Mouse (Mus musculus) layer of hippocampus, adult 2 months (tissue): ENCODE data around the gene Thada. TPM values are rescaled to one million over a fixed set of nuclear protein-coding genes. Genes with fewer than 3 reads are reported as not detected.

Experiments
- DNase-seq, 2 experiments: peaks; one replicate each; pipeline ENCODE4 v3.0.0; 2022; ENCODE audit warnings: low spot score in 2 of 2
- H3K27ac ChIP-seq: fragments of 200-600 bp; 2 replicates; pipeline ENCODE4 v1.8.1; 2022
- H3K4me3 ChIP-seq: fragments of 200-600 bp; 2 replicates; pipeline ENCODE4 v1.8.1; 2022; ENCODE audit warnings: mild to moderate bottlenecking
- CTCF ChIP-seq: fragments of 200-600 bp; conservative IDR thresholded peaks from 2 replicates; pipeline ENCODE4 v1.8.1; 2022; ENCODE audit warnings: antibody characterized with exemption, mild to moderate bottlenecking, moderate library complexity
- total RNA-seq, 2 experiments: library from RNA; stranded (reverse); gene quantifications; 2 replicates each; pipeline ENCODE4 v1.2.3; 2021

Thada gene
- total RNA-seq, 2 experiments from 2014 or later = 14.8 to 17.3 TPM

DNA sequence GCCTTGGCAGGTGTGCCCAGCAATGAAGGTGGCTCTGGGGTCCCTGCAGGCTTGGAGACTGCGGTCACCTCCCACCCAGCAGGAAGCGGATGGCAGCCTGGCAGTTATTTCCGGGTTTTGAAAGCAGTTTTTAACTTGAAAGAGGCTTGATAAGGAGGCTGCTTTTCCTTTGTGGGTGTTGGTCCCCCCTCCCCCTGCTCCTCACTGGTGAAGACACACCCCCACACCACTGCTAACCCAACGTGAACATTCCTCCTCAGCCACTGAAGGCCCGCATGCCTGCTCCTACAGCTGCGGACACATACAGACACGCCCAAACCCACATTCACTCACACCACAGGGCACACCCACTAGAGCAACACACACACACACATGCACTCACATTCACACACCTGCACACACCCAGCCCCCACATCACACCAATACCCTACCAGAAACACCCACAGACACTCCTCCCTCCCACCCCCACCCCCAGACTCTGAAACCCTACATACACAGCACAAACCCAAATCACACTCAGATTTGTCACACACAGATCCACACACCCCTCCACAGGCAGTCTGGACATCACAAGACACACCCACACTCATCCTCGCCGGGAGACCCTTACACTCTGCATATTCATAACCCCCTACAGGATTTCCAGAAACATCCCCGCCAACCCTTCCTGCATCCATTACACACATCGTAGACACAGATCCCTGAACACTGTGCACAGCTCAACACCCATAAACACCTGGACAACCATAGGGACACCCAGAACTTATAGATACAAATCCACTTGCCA is 285.1 kb downstream of the Thada start:
- peak overlapping the region; percentile 81 for H3K27ac ChIP-seq
- no peak for DNase-seq

DNA sequence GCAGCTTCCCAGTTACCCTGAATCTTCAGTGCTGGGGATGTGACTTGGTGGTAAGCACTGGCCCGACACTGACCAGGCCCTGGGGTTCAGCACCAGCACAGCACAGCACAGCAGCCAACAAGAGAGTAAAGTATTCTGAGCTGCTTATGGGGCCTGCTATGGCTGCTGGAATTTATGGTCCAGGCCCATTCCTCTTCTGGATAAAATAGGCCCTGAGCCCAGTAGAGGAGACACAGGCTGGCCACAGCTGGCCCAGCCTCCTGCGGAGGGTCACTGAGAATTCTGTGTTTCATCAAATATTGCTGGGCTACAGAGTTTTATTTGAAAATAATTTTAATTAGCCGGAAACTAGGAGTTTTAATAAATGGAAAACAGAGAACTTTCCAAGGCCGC is 286.0 kb downstream of the Thada start:
- peak overlapping the region; percentile 43 for H3K27ac ChIP-seq
- no peak for DNase-seq
- no peak overlapping the region for H3K4me3 ChIP-seq
- no peak for TF ChIP-seq CTCF

More for the DNA sequence above, 285.1 kb downstream of the Thada start:
- TF ChIP-seq CTCF = no peak
- no peak overlapping the region for H3K4me3 ChIP-seq

DNA sequence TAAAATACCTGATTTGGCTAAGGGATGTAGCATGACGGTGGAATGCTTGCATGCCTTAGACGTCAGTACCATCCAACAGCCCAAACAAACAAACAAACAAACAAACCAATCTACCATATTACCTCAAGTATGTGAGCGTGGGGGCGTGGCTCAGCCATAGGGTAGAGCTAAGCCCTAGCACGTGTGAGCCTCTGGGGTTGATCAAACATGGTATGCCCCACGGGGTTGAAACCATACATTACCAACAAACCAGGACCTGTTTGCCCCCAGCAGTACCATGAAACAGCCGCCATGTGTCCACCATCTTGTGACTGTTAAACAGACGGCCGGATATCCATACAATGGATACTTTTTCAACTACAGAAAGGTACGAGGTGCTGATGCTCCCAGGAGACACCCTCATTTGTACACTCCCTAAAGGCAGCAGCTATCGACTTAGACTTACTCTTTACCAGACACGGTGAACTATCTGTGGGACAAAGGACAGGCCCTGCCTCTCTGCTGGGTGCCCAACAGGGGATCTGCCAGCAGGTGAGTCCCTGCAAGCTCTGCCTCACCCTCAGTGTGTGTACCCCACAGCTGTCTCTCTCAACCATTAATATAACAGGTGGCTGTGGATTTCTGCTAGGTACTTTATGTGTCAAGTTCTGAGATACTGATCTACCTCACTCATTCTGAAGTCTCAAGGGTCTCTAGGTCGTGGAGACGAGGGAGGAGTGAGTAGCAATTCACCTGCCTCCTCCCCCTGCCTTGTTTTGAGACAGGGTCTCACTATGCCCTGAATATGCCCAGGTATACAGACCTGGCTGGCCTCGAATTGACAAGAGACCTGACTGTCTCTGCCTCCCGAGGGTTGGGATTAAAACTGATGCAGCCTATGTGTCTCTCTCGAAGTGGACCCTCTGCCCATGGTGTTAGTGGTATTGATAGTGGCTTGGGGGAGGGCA is 286.7 kb downstream of the Thada start:
- no peak for DNase-seq
- no peak for TF ChIP-seq CTCF
- Histone ChIP-seq H3K4me3 (no peak overlapping the region), H3K27ac (0 out of 2 replicates have a peak overlapping the region, but pooled peaks have one; percentile 43)

DNA sequence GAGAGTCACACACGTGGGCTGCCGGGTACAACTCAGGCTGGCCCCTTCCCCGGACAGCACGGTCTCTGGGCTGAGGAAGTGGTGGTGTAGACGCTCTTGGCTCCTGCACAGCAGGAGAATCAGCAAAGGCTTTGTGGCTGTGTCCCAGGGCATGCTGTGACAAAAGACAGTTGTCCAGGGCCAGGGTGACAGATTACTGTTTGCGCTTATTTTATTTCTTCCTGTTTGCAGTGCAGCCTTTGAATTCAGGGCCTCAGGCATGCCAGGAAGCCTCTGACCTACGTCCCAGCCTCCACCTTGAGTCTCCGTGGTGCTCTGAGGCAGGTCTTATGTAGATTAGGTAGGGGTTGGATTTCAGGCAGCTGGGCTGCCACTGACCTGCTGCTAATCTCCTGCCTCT is 288.5 kb downstream of the Thada start:
- H3K4me3 ChIP-seq = no peak overlapping the region
- TF ChIP-seq CTCF = no peak
- H3K27ac ChIP-seq = no peak overlapping the region
- DNase-seq = no peak

DNA sequence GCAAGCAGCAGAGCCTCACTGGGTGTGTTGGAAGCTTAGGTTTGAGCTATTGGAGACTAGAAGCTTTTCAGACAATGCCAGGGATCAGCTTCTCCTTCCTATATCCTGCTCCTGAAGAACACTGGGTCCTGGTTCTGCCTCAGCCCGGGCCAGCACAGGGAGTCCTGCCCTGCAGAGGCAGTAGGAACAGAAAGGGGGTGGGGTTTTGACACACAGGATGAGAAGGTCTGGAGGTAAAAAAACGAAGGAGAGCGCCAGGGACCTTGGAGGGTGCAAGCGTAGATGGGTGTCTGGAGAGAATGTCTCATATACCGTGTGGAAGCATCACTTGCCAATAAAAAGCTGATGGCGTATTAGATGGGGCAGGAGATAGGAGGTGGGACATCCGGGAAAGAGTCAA is 289.6 kb downstream of the Thada start:
- no peak overlapping the region for H3K27ac ChIP-seq
- no peak overlapping the region for H3K4me3 ChIP-seq
- TF ChIP-seq CTCF = no peak
- DNase-seq = no peak

DNA sequence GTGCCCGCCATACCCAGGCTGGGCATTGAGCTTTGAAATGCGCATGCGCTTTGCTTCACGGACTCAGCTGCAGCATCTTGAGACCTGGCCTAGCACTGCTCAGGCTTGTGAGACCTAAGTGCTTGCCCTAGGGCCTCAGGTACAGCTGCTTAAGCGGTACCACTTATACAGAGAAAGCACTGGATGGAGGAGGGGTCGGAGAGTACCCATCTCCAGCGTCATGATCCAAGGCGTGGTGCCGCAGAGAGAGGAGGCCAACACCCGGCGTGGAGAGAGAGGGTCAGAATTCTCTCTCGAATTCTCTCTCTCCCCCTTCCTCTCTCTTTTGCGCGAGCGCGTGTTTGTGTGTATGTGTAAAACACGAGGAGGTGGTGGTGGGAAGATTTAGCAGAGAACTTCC is 290.8 kb downstream of the Thada start:
- Histone ChIP-seq H3K4me3 (no peak overlapping the region), H3K27ac (no peak overlapping the region)
- TF ChIP-seq CTCF = no peak
- DNase-seq = no peak

DNA sequence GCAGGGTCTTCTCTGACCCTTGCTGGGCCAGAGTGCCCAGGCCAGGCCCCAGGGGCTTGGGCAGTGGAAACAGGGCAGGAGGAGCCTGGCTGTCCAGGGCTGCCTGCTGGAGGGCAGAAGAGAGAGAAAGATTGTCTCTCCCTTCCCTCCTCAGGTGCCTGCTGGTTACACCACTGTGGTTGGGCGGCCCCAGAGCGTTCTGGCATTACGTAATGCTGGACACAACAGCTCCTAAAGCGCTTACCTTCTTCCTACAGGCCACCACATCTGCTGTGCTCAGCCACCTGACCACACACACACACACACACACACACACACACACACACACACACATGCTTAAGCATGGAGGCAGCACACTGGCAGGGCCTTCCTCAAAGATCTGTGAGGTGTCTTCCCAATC is 298.6 kb downstream of the Thada start:
- no peak for TF ChIP-seq CTCF
- no peak for DNase-seq
- Histone ChIP-seq H3K4me3 (no peak overlapping the region), H3K27ac (no peak overlapping the region)

DNA sequence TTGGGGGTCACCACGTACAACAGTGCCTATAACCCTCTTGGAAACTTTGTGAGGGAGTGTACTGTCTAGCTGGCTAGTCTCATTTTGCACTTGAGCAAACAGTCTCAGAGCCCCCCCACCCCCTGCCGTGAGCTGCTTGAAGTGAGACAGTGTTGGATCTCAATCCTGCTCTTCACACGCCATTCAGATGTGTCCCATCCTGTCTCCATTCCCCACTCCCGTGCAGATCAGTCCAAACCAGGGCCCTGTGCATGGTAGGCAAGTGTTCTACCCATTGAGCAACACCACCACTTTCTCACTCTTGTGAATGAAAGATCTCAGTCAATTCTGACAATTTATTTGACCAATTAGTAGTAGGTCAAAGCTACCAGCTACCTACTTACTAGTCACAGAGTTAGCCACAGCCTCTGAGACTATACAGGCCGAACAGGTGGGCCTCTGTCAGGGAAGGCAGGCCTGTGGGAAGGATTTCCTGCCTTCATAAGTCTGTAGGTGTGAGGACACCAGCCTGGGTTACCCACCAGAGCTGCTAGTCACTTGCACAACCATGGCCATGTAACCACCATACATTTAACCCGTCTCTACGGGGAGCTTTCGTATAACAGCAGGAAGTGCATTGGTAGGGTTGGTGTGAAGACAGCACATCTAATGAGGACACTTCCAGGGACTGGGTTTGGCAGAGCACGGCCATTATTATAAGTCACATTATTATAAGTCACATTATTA is 299.7 kb downstream of the Thada start:
- DNase-seq = no peak
- no peak for TF ChIP-seq CTCF
- Histone ChIP-seq H3K27ac (no peak overlapping the region), H3K4me3 (no peak overlapping the region)

DNA sequence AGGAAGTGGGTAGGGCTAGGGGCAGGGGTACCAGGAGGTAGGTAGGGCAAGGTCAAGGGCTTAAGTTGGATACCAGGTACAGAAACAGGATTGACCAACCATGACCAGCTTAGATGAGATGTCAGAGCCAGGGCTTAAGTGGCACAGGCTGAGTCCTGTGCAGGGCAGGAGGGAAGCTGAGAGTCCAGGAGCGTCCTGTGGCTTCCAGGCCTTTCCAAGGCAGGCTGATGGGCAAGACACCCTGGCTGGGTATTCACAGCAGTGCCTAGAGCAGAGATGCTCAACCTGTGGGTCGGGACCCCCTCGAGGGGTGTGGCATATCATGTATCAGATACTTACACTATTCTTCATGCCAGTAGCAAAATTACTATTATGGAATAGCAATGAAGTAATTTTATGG is 300.3 kb downstream of the Thada start:
- no peak for TF ChIP-seq CTCF
- Histone ChIP-seq H3K4me3 (no peak overlapping the region), H3K27ac (no peak overlapping the region)
- no peak for DNase-seq

DNA sequence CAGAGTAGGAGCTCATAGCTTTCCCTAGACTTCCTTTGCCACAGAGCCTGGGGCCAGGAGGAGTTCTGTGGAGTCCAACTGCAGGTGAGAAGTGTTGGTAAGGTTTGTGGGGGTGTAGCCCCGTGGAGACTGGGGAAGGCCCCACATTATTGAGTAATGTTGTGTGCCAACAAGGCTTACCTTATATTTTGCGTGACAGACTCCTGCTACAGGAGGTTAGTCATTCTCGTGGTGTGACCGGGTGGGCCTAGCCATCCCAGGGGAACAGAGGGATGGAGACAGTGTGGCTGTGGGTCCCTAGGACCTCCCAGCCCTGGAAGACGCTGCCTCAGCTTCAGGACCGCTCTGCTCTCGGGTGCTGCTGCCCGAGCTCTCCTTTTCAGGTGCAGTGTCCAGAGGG is 301.9 kb downstream of the Thada start:
- Histone ChIP-seq H3K27ac (no peak overlapping the region), H3K4me3 (no peak overlapping the region)
- no peak for TF ChIP-seq CTCF
- no peak for DNase-seq

DNA sequence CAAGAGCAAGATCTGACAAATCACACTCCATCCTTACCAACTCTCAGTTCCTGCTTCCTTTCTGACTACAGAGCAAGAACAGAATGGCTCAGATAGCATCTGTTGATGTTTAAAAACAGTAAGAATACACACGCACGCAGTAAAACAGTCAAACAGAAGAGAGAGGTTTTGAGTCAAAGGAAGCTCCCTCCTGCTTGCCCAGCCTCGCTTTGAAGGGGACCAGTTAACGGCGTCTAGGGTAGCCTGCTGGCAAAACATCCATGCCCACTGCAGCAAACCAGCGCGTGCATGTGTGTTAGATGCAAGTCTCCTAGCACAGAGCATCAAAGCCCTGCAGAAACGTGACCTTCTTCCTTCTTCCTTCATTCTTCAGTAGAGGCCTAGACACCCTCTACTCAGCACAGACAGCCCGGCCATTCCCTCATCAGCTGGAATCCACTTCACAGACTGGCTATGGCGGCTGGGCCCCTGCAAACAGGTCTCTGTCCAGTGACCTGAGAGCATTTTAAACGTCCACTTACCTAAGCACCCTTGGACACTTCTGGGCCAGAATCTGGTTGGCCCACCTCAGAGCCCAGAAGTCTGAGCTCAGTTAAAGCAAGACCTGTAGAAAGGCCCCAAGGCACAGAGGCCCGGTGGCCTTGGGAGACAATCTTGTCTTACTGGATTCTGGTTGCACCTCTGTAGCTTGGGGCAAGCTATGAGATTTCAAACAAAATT is 302.8 kb downstream of the Thada start:
- no peak overlapping the region for H3K27ac ChIP-seq
- no peak for TF ChIP-seq CTCF
- no peak overlapping the region for H3K4me3 ChIP-seq
- DNase-seq = no peak

DNA sequence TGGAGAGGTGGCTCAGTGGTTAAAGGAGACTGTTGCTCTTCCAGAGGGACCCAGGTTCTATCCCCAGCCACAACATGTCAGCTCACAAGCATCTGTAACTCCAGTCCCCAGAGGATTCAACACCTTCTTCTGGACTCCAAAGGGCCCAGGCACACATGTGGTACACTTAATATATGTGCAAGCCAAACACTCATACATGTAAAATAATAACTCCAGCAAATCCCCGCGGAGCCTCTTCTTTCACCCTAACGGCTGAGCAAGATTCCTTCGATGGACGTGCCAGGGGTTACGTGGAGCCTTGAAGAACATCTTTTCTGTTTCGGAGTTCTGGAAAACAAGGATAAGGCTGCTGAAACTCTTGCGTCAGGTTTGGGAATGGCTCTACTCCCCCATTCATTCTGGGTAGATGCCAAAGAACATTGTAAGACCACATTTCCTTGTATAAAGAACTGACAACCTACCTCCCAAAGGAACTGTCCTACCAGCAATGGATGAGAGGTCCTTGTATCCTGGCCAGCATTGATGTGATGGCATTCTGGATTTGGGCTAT is 303.7 kb downstream of the Thada start:
- Histone ChIP-seq H3K4me3 (no peak overlapping the region), H3K27ac (no peak overlapping the region)
- TF ChIP-seq CTCF = no peak
- no peak for DNase-seq
